Mouse (Mus musculus) lung, postnatal 0 days (tissue): Measurements from ENCODE around the gene Enpep.

Source experiments
- CTCF ChIP-seq: IDR thresholded peaks from 2 replicates; pipeline ENCODE4 v1.5.1; 2016; ENCODE audit warnings: antibody characterized with exemption, mild to moderate bottlenecking
- EP300 ChIP-seq: IDR thresholded peaks from 2 replicates; pipeline ENCODE4 v1.6.1; 2016; ENCODE audit warnings: antibody characterized with exemption, mild to moderate bottlenecking, control low read depth

- TF ChIP-seq CTCF, result no peak
- no peak for TF ChIP-seq EP300
Measured at GRCm38 (mm10) chr3:129347277-129347676, 14.8 kb upstream of the Enpep start.
